Mouse (Mus musculus): ENCODE results near the gene Mrpl23.

GRCm38 (mm10) chr7:142581656-142582228, 49.3 kb downstream of the Mrpl23 start:
- peak; percentile 41 for TF ChIP-seq CTCF (IDR thresholded peaks at IDR 0.05; ENCODE audit: low read depth)
- TF ChIP-seq EP300 (IDR thresholded peaks at IDR 0.05; ENCODE audit: low read depth) = no peak

All from liver, embryonic 14.5 days (tissue).